Mouse (Mus musculus): ENCODE measurements around the gene Spock1.

GRCm38 (mm10) chr13:57811253-57811652 lies 96.9 kb downstream of the Spock1 start:
- TF ChIP-seq ZC3H11A (IDR thresholded peaks at IDR 0.05; ENCODE audit: borderline replicate concordance, low read depth, low read length) (no peak), CHD2 (IDR thresholded peaks at IDR 0.05; ENCODE audit: low read depth, low read length) (no peak), ZNF384 (IDR thresholded peaks at IDR 0.05; ENCODE audit: low read depth, low read length) (no peak)

Data from ES-E14 (cell line).